Mouse (Mus musculus): Measurements from ENCODE around the gene Sit1. TPM values are rescaled to one million over a fixed set of nuclear protein-coding genes. Genes with fewer than 3 reads are reported as not detected.

Sit1 gene
- 5.9 and 7.4 TPM in 2 replicates for total RNA-seq (2017)

GRCm38 (mm10) chr4:43483535-43484091 is at the start of gene Sit1:
Gene Sit1, minus strand, starts transcription at chr4:43483734.
- ATAC-seq (ENCODE audit: extremely low read depth, insufficient number of reproducible peaks, low FRiP score, poor library complexity, severe bottlenecking): no peak

GRCm38 (mm10) chr4:43533270-43533669 is 49.7 kb upstream of the Sit1 start:
- ATAC-seq (ENCODE audit: extremely low read depth, insufficient number of reproducible peaks, low FRiP score, poor library complexity, severe bottlenecking): no peak

- peak; percentile 57; the same call in 1 of the 2 replicates for ATAC-seq (ENCODE audit: extremely low read depth, insufficient number of reproducible peaks, low FRiP score, poor library complexity, severe bottlenecking)
Measured at GRCm38 (mm10) chr4:43530581-43530980, 47.0 kb upstream of the Sit1 start.

GRCm38 (mm10) chr4:43530081-43530501 is 46.6 kb upstream of the Sit1 start:
- ATAC-seq (ENCODE audit: extremely low read depth, insufficient number of reproducible peaks, low FRiP score, poor library complexity, severe bottlenecking): no peak

GRCm38 (mm10) chr4:43528487-43528886 is 45.0 kb upstream of the Sit1 start:
- no peak for ATAC-seq (ENCODE audit: extremely low read depth, insufficient number of reproducible peaks, low FRiP score, poor library complexity, severe bottlenecking)

GRCm38 (mm10) chr4:43527880-43528279 is 44.3 kb upstream of the Sit1 start:
- ATAC-seq (ENCODE audit: extremely low read depth, insufficient number of reproducible peaks, low FRiP score, poor library complexity, severe bottlenecking): no peak

GRCm38 (mm10) chr4:43519956-43520355 is 36.4 kb upstream of the Sit1 start:
- peak; percentile 66 for ATAC-seq (ENCODE audit: extremely low read depth, insufficient number of reproducible peaks, low FRiP score, poor library complexity, severe bottlenecking)

GRCm38 (mm10) chr4:43519551-43519950 is 36.0 kb upstream of the Sit1 start:
- no peak for ATAC-seq (ENCODE audit: extremely low read depth, insufficient number of reproducible peaks, low FRiP score, poor library complexity, severe bottlenecking)

- ATAC-seq (ENCODE audit: extremely low read depth, insufficient number of reproducible peaks, low FRiP score, poor library complexity, severe bottlenecking): no peak
Measured at GRCm38 (mm10) chr4:43515764-43516708, 32.5 kb upstream of the Sit1 start.

- ATAC-seq (ENCODE audit: extremely low read depth, insufficient number of reproducible peaks, low FRiP score, poor library complexity, severe bottlenecking): no peak
Measured at GRCm38 (mm10) chr4:43513791-43514190, 30.3 kb upstream of the Sit1 start.

GRCm38 (mm10) chr4:43513300-43513699 is 29.8 kb upstream of the Sit1 start:
- ATAC-seq (ENCODE audit: extremely low read depth, insufficient number of reproducible peaks, low FRiP score, poor library complexity, severe bottlenecking): no peak

- ATAC-seq (ENCODE audit: extremely low read depth, insufficient number of reproducible peaks, low FRiP score, poor library complexity, severe bottlenecking): no peak
Measured at GRCm38 (mm10) chr4:43512653-43513052, 29.1 kb upstream of the Sit1 start.

GRCm38 (mm10) chr4:43511675-43512454 is 28.3 kb upstream of the Sit1 start:
- no peak for ATAC-seq (ENCODE audit: extremely low read depth, insufficient number of reproducible peaks, low FRiP score, poor library complexity, severe bottlenecking)

GRCm38 (mm10) chr4:43509109-43509508 is 25.6 kb upstream of the Sit1 start:
- ATAC-seq (ENCODE audit: extremely low read depth, insufficient number of reproducible peaks, low FRiP score, poor library complexity, severe bottlenecking): no peak

GRCm38 (mm10) chr4:43508666-43508997 is 25.1 kb upstream of the Sit1 start:
- ATAC-seq (ENCODE audit: extremely low read depth, insufficient number of reproducible peaks, low FRiP score, poor library complexity, severe bottlenecking): peak; percentile 88

GRCm38 (mm10) chr4:43507938-43508665 is 24.6 kb upstream of the Sit1 start:
- no peak for ATAC-seq (ENCODE audit: extremely low read depth, insufficient number of reproducible peaks, low FRiP score, poor library complexity, severe bottlenecking)

GRCm38 (mm10) chr4:43506536-43507185 is 23.1 kb upstream of the Sit1 start, which contains the start of gene Car9:
Gene Car9, plus strand, starts transcription at chr4:43506966.
- ATAC-seq (ENCODE audit: extremely low read depth, insufficient number of reproducible peaks, low FRiP score, poor library complexity, severe bottlenecking): no peak

- no peak for ATAC-seq (ENCODE audit: extremely low read depth, insufficient number of reproducible peaks, low FRiP score, poor library complexity, severe bottlenecking)
Measured at GRCm38 (mm10) chr4:43506074-43506473, 22.5 kb upstream of the Sit1 start.
